Mouse (Mus musculus) brain, adult 10 weeks (tissue): Measurements from ENCODE around the gene Sun5. TPM values are rescaled to one million over a fixed set of nuclear protein-coding genes. Genes with fewer than 3 reads are reported as not detected.

Experiments used
- polyA plus RNA-seq: library from polyadenylated mRNA; stranded (reverse); fragments of 350-450 nt; fragmentation: Illumina TruSeq; extraction: RNeasy Lipid Tissue Mini Kit (QIAGEN cat#74804); gene quantifications from one replicate; pipeline ENCODE4 v1.2.3, GENCODE M21; 2015; ENCODE audit warnings: low read depth, low replicate concordance

Sun5 gene
- not detected for polyA plus RNA-seq

GRCm38 (mm10) chr2:153870984-153871383 is at the start of gene Sun5:
TSS of gene Sun5 (minus strand) at chr2:153871084.

GRCm38 (mm10) chr2:153917930-153918329 is 47.0 kb upstream of the Sun5 start, which contains the start of gene Bpifb3:
TSS of gene Bpifb3 (plus strand) at chr2:153918230.

GRCm38 (mm10) chr2:153900088-153900487 is 29.2 kb upstream of the Sun5 start, which contains the start of gene Bpifb6:
TSS of gene Bpifb6 (plus strand) at chr2:153900388.

GRCm38 (mm10) chr2:153874745-153875144 is 3.9 kb upstream of the Sun5 start, which contains the start of gene Bpifb2:
TSS of gene Bpifb2 (plus strand) at chr2:153875045.

Other genes starting within 250 kb of the Sun5 start
- 33.7 TPM for gene Commd7, start 238.3 kb downstream of the Sun5 start, polyA plus RNA-seq
- 0.83 TPM for gene Dnmt3b, start 221.6 kb downstream of the Sun5 start, polyA plus RNA-seq
- gene Dnmt3c, start 174.4 kb downstream of the Sun5 start, polyA plus RNA-seq, result not detected
- 66.8 TPM for gene Mapre1, start 129.8 kb downstream of the Sun5 start, polyA plus RNA-seq
- gene Efcab8, start 91.2 kb downstream of the Sun5 start, polyA plus RNA-seq, result not detected
- not detected for gene Bpifb2, start 4.0 kb upstream of the Sun5 start, polyA plus RNA-seq
- gene Bpifb6, start 29.3 kb upstream of the Sun5 start, polyA plus RNA-seq, result not detected
- not detected for gene Bpifb3, start 47.1 kb upstream of the Sun5 start, polyA plus RNA-seq
- gene Bpifb4, start 67.1 kb upstream of the Sun5 start, polyA plus RNA-seq, result not detected
- not detected for gene Bpifa6, start 103.9 kb upstream of the Sun5 start, polyA plus RNA-seq
- not detected for gene Bpifa2, start 137.2 kb upstream of the Sun5 start, polyA plus RNA-seq